Mouse (Mus musculus): ENCODE results near the gene Neu4.
"Not testable (repeated sequence)": the region's sequence is repeated elsewhere in the genome, so short reads cannot be mapped to it uniquely, and the experiment has no call there.

Neu4 gene

GRCm38 (mm10) chr1:94053530-94054216 is 33.4 kb downstream of the Neu4 start:
- DNase-seq (ENCODE audit: low spot score): no peak

GRCm38 (mm10) chr1:94054481-94054880 is 34.2 kb downstream of the Neu4 start:
- DNase-seq (ENCODE audit: low spot score): no peak

- DNase-seq (ENCODE audit: low spot score): no peak
These were observed 35.7 kb downstream of the Neu4 start for GRCm38 (mm10) chr1:94055966-94056365.

- DNase-seq (ENCODE audit: low spot score): no peak
These were observed 37.1 kb downstream of the Neu4 start for GRCm38 (mm10) chr1:94057401-94057800.

GRCm38 (mm10) chr1:94058281-94058680 is 38.0 kb downstream of the Neu4 start:
- DNase-seq (ENCODE audit: low spot score): not testable (repeated sequence)

GRCm38 (mm10) chr1:94074756-94075155 is 54.5 kb downstream of the Neu4 start:
- no peak for DNase-seq (ENCODE audit: low spot score)

- DNase-seq (ENCODE audit: low spot score): no peak
These were observed 56.5 kb downstream of the Neu4 start for GRCm38 (mm10) chr1:94076702-94077101.

All from yolk sac, embryonic 10.5 days (tissue).